Mouse (Mus musculus): Measurements from ENCODE around the gene St6galnac5.

St6galnac5 gene

DNA sequence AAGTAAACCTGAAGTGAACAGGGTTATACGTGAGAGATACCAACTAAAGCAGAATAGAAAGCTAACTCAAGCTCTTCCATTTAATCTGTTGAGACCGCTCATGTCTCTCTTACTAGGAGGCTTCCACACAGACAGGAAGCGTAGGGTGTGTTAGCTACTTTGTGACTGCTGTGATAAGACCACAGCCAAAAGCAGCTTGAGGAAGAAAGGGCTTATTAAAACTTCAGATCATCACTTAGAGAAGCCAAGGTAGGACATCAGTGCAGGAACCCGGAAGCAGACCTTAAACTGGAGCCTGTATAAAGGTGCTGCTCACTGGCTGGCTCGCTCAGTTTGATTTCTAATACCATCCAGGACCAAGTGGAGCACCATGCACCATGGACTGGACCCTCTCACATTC lies 31.7 kb downstream of the St6galnac5 start:
- no peak for DNase-seq (ENCODE audit: low spot score in 2 of 2)

DNA sequence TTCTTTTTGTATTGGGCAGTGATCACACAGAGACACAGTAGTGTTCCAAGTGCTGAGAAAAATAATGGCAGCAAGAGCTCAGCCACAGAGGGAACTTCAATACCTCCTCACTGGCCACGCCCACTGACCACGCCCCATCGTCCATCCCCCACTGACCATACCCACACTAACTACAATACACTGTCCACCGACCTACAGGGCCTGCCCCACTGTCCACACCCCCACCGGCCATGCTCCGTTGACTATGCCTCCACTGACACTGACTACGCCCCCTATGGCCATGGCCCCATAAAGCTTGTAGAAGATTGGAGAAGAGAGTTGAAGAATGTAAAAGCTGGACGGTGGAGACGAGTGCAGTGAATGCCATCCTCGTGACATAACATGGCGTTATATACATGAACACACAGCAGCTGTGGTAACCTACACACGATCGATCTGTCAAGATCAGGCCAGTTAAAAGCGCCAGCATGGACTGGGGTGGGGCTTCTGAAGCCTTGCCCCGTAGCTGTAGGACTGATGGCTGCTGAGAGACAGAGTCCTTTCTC lies 32.7 kb downstream of the St6galnac5 start:
- DNase-seq (ENCODE audit: low spot score in 2 of 2), result no peak

DNA sequence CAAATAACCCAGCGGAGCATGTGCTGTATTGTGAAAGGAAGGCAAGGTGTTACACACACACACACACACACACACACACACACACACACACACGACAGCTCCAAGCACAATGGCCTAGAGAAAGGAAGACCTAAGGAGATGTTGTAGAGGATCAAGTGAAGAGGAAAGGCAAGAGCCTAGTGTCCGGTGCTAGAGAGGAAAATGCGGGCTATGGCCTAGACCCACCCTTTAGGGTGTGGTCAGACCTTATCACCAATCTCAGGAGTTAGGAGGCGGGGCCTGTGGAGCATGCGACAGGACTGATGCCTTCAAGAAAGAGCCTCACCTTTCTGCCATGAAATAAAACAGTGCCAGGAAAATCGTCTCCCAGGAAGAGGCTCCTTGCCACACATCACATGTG lies 33.5 kb downstream of the St6galnac5 start:
- no peak for DNase-seq (ENCODE audit: low spot score in 2 of 2)

DNA sequence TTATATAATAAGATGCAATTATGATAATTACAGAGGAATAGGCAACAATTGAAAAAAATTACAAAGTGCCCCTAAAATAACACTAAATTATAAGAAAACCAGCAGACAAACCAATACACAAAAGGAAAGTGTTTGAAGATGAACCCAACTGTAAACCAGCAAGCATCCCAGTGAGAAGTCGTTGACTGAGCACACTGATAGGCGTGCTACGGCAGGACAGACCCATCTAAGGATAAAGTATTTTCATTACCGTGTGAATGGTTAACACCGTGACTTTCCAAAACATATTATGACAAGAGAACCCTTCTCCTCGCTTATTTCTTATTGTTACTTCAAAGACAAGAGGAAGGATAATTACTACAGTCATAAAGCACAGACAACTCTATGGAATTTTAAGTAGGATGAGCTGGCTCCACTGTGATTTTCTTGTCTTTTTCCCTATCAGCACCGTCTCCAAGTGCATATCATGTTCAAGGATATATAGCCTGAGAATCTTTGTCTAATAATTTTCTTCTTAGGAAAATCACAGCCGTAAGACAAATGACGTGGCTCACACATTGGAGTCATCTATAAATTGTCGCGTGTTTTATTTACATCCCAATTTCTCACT lies 34.9 kb downstream of the St6galnac5 start:
- no peak for DNase-seq (ENCODE audit: low spot score in 2 of 2)

DNA sequence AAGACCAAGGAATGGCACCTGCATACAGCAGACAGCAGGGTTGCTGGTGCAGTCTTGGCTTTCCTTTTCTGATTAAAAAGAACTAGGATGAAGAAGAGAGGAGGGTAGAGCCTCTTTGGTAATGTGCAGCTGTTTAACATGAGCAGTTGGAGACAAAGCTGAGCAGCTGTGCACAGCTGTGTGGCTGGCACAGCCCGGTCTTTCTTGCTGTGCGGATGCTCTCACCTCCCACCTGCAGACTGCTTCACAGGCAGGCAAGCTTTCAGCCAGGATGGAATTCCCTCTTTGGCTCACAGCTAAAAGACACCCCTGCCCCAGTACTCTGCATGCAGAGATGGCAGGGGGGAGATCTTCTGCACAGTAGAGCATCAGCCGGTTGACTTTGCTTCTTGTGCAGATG lies 37.3 kb downstream of the St6galnac5 start:
- DNase-seq (ENCODE audit: low spot score in 2 of 2), result no peak

DNA sequence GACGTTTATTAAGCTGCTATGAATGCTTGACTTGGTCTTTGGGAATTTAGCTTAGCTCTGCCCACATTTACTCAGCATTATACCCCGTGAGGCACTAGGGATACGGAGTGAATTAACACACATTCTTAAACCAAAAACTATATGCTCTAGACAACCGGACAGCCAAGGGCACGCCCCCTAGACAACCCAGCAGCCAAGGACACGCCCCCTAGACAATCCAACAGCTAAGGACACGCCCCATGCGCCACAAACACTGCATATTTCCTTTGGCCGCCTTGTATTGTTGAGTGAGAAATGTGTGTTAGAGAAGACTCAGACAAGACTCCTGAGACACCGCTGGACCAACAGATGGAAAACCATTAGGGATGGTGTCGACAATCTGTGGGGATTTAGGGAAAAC lies 39.1 kb downstream of the St6galnac5 start:
- peak in 1 of 2 experiments; percentile 41 for DNase-seq (ENCODE audit: low spot score in 2 of 2)

DNA sequence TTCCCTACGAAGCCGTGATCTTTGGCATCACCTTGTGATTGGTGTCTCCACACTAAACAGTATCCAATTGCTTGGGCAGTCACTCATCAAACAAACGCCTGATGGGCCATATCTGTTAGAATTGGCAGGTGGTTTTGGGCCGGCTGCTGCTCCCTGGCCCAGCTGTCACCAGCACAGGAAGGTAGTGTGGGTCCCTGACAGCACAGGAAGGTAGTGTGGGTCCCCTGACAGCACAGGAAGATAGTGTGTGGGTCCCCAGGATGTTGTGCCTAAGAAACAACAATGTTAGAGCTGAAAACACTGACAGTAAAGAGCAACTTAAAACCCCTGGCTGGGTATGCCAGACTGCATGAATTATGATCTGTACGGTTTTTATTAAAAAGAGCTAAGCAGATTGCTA lies 40.4 kb downstream of the St6galnac5 start:
- DNase-seq (ENCODE audit: low spot score in 2 of 2), result no peak

DNA sequence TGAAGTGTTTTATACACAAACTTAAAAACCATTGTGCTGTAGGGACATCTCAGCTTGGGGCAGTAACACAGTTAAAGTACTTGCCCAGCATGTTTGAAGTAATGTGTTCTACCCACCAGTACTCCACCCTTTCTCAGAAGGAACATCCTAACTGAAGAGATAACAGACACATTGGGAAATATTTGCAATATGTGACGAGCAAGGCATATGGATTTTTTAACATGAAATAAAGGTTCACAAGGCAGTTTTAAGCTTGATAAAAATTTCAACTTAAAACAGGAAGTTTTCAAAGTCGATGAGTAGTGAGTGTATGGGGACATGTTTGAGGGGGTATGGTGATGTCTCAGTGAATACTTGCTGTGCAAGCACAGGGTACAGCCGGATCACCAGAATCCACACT lies 45.7 kb downstream of the St6galnac5 start:
- DNase-seq (ENCODE audit: low spot score in 2 of 2), result no peak

DNA sequence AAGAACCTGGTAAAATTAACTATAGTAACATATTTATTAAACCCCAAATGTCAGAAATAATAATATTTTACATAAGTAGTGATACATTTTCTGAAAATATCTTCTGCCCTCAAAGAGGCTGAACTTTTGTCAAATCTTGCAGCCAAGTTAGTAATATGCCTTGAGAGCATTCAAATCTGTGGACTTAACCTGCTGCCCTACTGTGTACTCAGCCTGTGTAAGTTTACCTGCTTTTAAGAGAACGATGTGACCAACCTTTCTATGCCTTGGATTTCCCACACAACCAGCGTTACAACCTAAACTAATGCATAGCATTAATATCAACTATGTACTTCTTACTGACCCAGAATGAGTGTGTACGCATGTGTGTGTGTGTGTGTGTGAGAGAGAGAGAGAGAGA lies 48.3 kb downstream of the St6galnac5 start:
- DNase-seq (ENCODE audit: low spot score in 2 of 2), result no peak

DNA sequence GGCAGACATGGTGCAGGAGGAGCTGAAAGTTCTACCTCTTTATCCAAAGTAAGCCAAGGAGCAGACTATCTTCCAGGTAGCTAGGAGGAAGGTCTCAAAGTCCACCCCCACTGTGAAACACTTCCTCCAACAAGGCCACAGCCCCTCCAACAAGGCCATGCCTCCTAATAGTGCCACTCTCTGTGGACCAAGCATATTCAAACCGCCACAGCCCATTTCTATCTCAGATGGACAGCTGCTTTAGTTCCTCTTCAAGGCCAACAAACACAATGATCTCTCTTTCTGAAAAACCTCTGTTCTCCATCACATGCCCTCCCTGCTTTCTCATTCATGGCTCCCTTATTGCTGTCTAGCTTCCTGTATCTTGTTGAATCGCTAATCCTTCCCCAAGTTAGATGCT lies 49.5 kb downstream of the St6galnac5 start:
- no peak for DNase-seq (ENCODE audit: low spot score in 2 of 2)

DNA sequence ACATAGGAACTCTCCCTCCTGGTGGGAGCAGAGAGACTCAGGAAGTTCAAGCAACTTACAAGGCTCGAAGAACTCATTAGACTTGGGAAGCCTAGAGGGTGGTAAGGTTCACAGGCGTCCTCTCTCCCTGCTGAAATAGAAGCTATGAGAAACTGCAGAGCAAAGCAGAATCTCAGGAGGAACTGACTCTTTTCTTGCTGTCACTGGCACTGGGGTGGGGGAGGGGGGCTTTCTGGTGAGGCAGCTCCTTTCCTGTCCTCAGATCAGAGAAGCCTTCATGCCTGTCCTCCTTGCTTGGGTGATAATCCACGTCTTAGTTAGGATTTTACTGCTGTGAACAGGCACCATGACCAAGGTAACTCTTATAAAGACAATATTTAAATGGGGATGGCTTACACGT lies 50.0 kb downstream of the St6galnac5 start:
- DNase-seq (ENCODE audit: low spot score in 2 of 2), result no peak

DNA sequence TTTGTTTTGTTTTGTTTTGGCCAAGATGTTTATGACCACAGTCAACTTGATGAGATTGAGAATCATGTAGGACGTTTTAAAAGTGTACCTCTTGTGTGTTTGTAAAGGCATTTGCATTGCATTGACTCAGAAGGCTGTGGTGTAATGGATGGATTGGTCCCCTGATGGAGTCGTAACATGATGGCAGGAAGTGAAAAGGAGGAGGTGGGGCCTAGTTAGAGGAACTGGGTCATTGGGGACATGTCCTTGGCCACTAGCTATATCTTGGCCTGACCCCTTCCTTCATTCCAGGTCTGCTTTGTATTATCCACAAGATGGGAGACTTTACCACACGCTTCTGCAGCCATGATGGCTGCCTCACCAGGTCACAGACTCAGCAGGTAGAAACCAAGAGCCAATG lies 50.7 kb downstream of the St6galnac5 start:
- no peak for DNase-seq (ENCODE audit: low spot score in 2 of 2)

DNA sequence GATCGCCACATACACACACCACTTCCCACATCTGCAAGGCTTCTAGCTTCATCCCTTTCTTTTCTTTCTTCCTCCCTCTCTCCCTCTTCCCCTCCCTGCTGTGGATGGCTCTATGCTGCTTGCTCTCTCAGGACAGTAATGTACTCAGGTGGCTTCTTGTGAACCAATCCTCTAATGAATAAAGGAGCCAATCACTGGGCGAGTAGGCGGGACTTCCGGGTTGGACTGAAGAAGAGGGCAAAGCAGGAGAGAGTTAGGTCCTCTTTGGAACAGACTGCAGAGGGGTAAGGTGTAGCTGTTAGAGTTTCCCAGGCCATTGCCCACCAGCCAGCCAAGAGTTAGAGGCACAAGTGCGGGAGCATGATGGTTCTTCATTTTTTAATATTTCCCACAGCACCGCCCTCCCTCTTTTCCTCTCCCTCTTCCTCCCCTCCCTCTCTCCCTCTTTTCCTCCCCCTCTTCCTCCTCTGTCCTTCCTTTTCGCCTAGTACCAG lies 52.2 kb downstream of the St6galnac5 start:
- DNase-seq (ENCODE audit: low spot score in 2 of 2), result peak in 1 of 2 experiments; percentile 32

DNA sequence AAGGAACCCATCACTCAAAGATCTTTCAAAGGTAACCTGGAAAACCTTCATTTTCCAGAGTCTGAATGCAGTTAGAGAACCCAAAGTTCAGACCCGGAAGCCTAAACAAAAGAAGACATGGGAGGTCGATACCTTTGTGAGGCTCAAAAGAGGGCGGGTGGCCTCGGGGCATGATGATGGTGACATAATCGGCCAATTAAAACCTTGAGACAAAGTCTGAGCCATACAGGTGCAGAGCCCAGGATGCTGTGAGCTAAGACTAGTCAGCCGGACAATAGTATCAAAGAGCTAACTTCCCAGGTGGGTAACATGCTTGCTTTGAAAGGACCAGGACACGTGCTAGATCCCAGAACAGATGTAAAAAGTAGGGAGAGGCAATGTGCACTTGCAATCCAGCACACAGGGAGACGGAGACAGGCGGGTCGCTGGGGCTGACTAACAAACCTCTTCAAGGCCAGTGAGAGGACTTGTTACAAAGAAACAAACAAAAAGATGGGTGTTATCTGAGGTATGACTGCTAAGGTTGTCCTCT lies 52.7 kb downstream of the St6galnac5 start:
- DNase-seq (ENCODE audit: low spot score in 2 of 2), result no peak

DNA sequence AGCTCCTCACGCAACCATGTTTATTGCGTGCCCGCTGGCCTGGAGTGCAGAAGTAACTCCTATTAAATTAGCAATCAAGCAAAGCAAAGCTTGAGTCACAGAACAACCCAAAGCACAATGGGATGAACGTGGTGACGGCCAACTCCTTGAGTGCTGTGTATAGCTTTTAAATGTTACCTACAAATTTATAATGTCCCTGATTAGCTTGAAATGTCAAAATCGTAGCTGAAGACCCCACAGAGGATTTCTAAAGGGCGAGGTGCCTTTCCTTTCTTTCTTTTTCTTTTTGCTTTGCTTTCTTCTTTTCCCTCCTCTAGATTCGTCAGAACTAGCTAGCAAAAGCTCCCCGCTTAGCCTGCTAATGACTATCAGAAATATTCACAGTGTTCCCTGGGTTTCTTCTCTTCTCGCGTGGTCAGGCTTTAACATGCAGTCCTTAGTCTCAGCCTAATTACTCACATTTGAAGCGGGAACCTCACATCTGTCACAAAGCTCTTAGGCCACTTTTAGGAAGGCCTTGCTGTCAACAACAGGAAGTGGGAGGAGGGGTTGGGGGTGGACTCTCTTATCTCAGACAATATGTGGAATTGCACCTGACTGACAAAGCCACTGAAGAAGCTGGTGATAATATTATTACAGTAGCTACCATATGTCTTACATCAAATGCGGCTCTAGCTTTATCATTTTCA lies 53.6 kb downstream of the St6galnac5 start:
- no peak for DNase-seq (ENCODE audit: low spot score in 2 of 2)

DNA sequence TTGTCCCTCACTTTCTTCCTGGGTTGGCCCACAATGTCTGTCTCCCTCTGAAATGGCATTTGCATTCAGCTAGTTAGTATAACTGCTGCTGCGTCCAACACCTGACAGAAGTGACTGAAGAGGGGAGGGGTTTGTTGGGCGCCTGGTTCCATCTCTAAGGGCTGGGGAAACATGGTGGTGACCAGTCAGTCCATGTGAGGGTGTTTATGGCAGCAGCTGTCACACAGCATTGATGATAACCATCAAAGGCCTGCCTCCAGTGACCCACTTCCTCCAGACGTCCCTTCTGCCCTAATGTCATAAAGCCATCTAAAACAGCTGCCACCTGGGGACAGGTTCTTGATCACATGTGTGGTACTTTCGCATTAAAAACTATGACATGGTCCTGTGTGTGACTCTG lies 55.9 kb downstream of the St6galnac5 start:
- DNase-seq (ENCODE audit: low spot score in 2 of 2), result no peak

DNA sequence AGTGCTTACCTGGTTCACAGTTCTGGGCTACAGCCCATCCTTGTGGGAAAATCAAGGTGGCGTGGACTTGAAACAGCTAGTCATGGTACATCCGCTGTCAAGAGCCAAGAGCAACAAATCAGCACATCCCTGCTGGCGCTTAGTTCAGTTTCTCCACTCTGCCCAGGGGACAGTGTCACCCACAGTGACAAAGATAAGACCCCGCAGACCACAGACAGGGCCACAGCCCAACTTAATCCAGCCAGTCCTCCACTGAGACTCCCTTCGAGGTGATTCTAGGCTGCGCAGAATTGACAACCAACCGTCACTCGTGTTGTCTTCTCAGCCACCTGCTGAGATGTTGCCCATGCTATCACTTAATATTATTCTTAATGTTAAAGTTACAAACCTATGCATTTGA lies 56.7 kb downstream of the St6galnac5 start:
- DNase-seq (ENCODE audit: low spot score in 2 of 2), result no peak

DNA sequence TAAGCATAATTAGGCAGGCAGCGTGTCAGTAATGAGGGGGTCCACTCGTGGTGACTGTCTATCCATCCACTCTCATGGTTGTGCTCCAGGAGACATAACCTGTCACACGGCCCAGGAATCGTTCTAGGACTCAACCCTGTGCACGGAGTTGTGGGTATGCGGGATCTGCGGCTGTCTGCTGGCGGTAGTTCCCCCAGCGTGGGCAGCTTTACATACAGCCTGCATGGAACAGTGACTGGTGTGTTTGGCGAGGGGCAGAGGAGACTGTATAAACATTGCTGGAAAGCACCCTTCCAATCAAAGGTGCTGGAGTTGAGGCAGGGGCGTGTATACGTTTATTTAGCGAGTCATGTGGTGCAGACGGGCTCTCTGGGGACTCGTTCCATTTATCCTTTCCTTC lies 58.5 kb downstream of the St6galnac5 start:
- DNase-seq (ENCODE audit: low spot score in 2 of 2), result no peak

DNA sequence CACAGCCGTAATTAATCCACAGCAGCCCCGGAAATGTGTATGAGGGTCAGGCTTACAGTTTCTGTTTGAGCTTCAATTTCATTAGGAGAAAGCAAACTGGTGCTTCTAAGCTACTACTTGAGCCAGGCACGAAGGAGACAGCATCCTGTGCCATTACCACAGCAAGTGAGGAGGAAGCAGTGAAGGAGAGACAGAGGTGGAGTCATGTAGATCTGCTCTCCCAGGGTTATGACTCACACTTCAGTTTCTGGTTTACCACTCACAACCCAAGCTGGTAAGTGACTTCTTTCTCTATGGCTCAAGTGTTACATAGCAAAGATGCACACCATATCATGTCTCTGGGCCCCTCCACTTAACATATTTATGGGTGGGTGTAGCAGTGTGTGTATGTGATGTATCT lies 61.7 kb downstream of the St6galnac5 start:
- DNase-seq (ENCODE audit: low spot score in 2 of 2), result no peak

DNA sequence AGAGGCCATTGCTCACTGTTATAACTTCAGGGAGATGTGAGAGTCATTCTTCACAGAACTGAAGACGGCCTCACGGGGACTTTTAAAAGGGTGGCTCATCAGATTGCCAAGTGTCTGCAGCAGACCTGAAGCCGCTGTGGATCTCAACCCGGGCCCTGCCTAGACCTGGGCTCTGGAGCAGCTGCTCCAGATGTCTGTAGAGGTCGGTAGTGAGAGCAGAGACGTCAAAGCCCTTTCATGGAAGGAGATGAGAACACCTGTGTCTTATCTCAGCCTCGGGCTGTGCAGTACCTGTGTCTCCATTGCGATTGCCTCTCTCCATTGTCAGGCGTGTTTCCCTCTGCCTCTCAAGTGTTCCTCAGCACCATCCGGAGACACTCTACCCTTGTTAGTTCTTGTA lies 62.9 kb downstream of the St6galnac5 start:
- DNase-seq (ENCODE audit: low spot score in 2 of 2), result no peak

DNA sequence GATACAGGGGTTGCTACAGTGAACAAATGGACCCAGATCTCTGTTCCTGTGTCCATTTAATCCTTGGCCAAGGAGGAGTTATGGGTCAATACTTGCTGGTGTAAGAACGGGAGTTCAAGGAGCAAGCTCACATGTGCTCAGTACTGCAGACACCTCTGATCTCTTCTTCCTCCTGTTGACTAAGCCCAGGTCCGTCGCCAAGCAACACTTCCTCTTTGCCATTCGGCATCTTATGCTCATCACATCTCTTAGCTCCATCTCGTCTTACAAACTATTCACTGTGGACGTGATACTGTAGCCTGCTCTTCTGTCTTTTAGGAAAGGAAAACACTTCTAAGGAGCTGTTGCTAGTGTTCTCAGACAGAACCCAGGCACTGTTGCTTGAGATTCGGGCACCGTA lies 64.5 kb downstream of the St6galnac5 start:
- no peak for DNase-seq (ENCODE audit: low spot score in 2 of 2)

DNA sequence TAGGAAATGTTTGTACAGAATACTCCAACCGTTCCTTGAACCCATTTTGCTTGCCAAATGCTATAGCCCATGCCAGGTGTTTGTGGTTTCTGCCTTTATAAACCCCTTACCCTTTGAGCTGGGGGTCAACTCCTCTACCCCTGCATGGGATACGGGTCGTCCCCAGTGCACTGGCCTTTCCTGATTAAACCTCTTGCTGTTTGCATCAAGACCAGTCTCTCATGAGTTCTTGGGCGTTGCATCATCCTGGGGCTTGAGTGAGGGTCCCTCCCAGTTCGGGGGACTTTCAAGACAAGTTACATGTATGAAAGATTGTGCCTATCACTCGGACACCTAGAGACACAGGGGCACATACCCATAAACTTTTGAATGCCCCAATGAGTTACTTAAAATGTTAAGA lies 67.7 kb downstream of the St6galnac5 start:
- DNase-seq (ENCODE audit: low spot score in 2 of 2), result no peak

DNA sequence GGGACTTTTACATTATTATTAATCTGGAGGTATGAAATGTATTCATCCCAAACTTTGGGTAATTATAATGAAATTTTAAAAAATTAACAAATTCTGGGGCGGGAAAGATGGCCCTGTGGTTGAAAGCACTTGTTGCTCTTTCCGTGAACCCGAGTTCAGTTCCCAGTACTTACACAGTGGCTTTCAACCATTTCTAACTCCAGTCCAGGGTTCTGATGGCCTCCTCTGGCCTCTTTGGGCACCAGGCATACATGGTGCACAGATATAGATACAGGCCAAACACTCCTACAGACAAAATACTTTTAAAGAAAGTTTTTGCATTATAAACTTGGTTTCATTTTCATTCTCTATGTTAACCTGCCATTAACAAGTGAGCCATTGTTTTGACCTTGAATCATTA lies 68.4 kb downstream of the St6galnac5 start:
- no peak for DNase-seq (ENCODE audit: low spot score in 2 of 2)
